Mouse (Mus musculus) forebrain, embryonic 10.5 days (tissue): ENCODE results near the gene Trmt6. TPM values are rescaled to one million over a fixed set of nuclear protein-coding genes. Genes with fewer than 3 reads are reported as not detected.

Experiments used
- DNase-seq: peaks from one replicate; pipeline ENCODE4 v3.0.0-alpha.2; 2017; ENCODE audit warnings: low spot score; ENCODE audit errors: extremely low spot score
- H3K27ac ChIP-seq: fragments of 300-500 bp; sonication (generic); 2 replicates; pipeline ENCODE4 v1.5.1; 2016; ENCODE audit warnings: mild to moderate bottlenecking
- H3K27me3 ChIP-seq: fragments of 300-500 bp; sonication (generic); 2 replicates; pipeline ENCODE4 v1.6.1; 2016; ENCODE audit warnings: mild to moderate bottlenecking; ENCODE audit not compliant: poor library complexity, severe bottlenecking
- H3K36me3 ChIP-seq: fragments of 300-500 bp; sonication (generic); replicated peaks from 2 replicates; pipeline ENCODE4 v1.6.1; 2016; ENCODE audit warnings: mild to moderate bottlenecking, moderate library complexity
- H3K4me1 ChIP-seq: fragments of 300-500 bp; sonication (generic); 2 replicates; pipeline ENCODE4 v1.6.1; 2016
- H3K4me3 ChIP-seq: fragments of 300-500 bp; sonication (generic); 2 replicates; pipeline ENCODE4 v1.5.1; 2016; ENCODE audit warnings: mild to moderate bottlenecking, moderate library complexity
- H3K9me3 ChIP-seq: fragments of 300-500 bp; sonication (generic); 2 replicates; pipeline ENCODE4 v1.6.1; 2016; ENCODE audit warnings: mild to moderate bottlenecking, moderate library complexity
- WGBS: fragments of 180-500 bp; shearing (Covaris S2); methylation state at CpG from one replicate; pipeline ENCODE4 v1.1.7; 2016; 5-methylcytosine and 5-hydroxymethylcytosine counted together
- polyA plus RNA-seq: library from polyadenylated mRNA; unstranded; fragments of >200 nt; fragmentation: Nextera tagmentation; extraction: Ambion mirVana; gene quantifications from 2 replicates; pipeline ENCODE4 v1.2.1, GENCODE M21; 2016

The Trmt6 gene
- polyA plus RNA-seq, result 47.2 and 48.4 TPM in 2 replicates

DNA sequence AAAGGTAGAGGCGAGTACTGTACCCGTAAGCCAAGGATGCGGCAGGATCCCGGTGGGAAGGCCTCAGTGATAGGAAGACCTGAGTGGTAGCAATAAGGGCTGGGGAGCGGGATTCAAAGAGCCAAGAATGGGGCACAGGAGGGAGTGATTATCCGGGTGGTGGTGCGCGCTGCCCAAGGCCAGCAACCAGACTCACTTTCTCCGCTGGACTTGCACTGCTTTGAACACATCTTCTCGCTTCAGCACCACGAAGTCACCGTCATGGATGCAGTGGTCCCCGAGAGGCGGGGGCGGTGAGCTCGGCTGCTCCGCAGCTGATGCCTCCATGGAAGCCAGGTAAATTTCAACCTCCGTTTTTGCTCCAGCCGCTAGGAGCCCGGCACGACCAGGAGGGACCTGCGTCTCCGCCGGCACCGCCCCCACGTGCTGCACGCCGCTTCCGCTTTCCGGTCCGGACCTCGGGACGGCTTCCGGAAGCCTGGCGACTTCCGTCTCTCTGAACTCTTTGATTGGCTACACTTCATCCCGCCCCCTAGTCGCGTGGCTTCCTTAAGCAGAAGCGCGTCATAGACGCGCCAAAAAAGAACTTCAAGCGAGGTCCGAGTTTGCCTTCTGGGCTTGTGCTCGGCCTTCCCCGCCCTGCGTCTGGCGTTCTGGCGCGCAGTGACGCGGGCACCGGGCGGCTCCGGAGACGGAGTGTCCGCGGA is at the start of gene Trmt6, which contains the start of gene Mcm8:
Gene Trmt6 (minus strand): TSS at position 448 of the 707 bp plus-strand sequence.
Gene Mcm8 (plus strand): TSS at position 534 of the 707 bp plus-strand sequence.
- Histone ChIP-seq H3K36me3 (peaks cover 52% of the 10 kb centered on the region), H3K27me3 (no peaks in the 10 kb centered on the region), H3K4me3 (peak within 1 kb of the TSS; percentile 75), H3K27ac (peak within 1 kb of the TSS; percentile 91), H3K9me3 (no peaks in the 10 kb centered on the region), H3K4me1 (peaks cover 21% of the 10 kb centered on the region)
- peak; percentile 96 for DNase-seq
- under 1% methylated on average over 59 of the region's 59 CpGs for WGBS

DNA sequence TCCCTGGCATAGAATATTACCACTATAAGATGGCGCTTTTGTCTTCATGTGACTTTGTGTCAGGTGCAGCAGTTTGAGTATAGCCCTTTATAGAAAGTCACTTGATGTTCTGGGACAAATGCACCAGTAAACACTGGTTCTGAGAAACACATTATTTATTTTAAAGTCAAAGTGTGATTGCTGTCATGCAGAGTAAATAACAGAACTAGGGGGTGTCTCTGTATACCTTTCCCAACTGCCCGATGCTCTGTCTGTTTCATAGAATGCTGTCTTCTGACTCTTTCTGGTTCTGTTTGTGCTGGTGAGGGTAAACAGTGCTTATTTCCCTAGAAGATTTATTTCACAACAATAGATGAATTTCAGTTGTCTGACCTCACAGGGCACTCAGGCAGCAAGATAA is 47.5 kb upstream of the Trmt6 start:
- no peaks in the 10 kb centered on the region for H3K4me1 ChIP-seq
- no peaks in the 10 kb centered on the region for H3K27me3 ChIP-seq
- no peak overlapping the region for H3K27ac ChIP-seq
- peaks cover 36% of the 10 kb centered on the region for H3K36me3 ChIP-seq
- no peak overlapping the region for H3K4me3 ChIP-seq
- 95% methylated on average over 2 of the region's 2 CpGs for WGBS
- DNase-seq, result no peak
- no peaks in the 10 kb centered on the region for H3K9me3 ChIP-seq

DNA sequence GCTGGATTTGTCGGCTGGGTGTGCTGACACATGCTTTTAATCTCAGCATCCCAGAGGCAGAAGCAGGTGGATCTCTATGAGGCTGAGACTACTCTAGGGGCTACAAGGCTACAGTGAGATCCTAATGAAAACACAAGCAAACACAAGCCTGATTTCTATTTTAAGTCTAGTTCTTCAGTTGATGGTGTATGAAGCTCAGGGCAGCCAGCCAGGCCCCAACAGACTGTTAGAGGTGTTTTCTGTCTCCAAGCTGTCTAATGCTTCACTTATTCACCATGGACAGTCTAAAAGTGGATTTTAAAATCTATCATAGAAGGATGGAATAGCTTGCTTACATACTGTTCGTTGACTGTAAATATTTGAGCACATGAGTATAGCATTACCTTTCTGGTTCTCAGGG is 45.6 kb upstream of the Trmt6 start:
- Histone ChIP-seq H3K4me3 (no peak overlapping the region), H3K4me1 (no peaks in the 10 kb centered on the region), H3K36me3 (peaks cover 28% of the 10 kb centered on the region), H3K9me3 (no peaks in the 10 kb centered on the region), H3K27me3 (no peaks in the 10 kb centered on the region), H3K27ac (no peak overlapping the region)
- no peak for DNase-seq
- 92% methylated on average over 2 of the region's 2 CpGs for WGBS

DNA sequence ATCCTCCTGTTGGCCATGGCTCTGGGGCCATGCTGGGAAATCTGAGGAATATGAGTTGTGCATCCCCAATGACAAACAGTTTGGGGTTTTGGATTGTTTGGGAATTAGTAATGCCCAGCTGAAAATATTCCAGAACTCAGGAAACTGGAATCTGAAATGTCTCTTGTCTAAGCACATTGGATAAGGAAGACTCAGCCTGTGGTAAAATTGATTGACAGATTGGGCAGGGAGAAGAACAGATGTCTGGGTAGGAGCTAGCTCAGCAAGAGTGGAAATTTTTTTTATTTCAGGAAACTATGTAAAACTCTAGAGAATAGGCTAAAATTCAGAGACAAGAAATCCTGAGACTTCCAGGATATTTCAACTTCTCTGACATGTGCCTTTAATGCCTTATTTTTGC is 44.6 kb upstream of the Trmt6 start:
- Histone ChIP-seq H3K36me3 (peaks cover 23% of the 10 kb centered on the region), H3K4me3 (no peak overlapping the region), H3K9me3 (no peaks in the 10 kb centered on the region), H3K4me1 (no peaks in the 10 kb centered on the region), H3K27me3 (no peaks in the 10 kb centered on the region), H3K27ac (no peak overlapping the region)
- no peak for DNase-seq

DNA sequence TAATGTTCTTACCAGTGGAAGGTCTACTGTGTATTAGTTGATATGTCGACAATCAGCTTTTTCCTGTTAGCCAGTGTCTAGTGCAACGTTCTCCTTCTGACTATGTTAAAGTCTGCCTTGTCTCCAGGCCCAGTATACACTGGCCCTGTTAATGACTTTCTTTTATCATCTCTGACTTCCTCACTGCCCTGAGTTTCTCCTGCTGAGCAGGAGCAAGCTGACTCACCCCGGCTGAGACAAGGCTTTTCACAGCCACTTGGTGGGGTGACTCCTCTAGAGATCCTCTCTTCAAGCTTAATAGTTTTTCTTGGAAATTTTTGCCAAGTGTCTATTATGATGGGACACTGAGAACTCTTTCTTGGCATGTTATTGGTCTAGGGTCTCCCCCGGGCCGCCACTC is 40.5 kb upstream of the Trmt6 start:
- Histone ChIP-seq H3K27ac (no peak overlapping the region), H3K4me3 (no peak overlapping the region), H3K9me3 (no peaks in the 10 kb centered on the region), H3K36me3 (peaks cover 38% of the 10 kb centered on the region), H3K27me3 (no peaks in the 10 kb centered on the region), H3K4me1 (no peaks in the 10 kb centered on the region)
- no peak for DNase-seq
- WGBS, result 80% methylated on average over 5 of the region's 5 CpGs

DNA sequence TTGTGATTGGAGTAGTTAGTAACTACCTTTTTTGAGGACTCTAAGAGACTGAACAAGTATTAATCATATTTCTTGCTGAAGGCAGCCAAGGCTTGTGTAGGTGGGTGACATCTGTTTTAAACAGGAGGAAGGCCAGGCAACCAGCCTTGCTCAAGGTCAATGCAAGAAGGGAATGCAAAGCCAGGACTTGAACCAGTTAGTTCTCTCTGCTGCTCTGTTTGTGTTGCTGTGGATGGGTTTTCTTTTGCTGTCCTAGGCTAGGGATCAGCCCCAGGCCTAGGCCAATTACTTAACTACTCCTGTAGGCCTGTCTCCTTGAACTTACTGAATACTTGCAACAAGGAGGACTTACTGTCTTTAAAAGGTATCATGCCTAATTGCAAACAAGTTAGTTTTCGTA is 37.2 kb upstream of the Trmt6 start:
- H3K36me3 ChIP-seq, result peaks cover 52% of the 10 kb centered on the region
- WGBS, result 97% methylated on average over 1 of the region's 1 CpGs

DNA sequence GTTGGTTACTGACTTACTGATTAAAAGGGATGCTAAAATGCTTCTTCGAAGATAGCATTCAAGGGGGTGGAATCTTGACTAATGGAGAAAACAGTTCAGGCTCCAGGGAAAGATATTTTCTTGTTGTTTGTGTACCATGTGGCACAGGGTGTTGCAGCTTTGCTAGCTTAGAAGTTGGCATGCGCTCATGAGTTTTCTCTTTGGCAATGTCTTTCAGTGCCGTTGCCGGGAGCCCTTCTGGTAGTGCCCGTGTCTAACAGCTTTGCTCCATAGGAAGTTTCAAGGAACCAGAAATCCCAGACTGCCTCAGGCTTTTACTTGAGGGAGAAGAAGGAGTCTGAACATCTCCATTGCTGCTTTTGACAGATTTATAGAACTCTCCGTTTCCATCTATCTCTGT is 33.3 kb upstream of the Trmt6 start:
- peaks cover 16% of the 10 kb centered on the region for H3K4me1 ChIP-seq
- H3K9me3 ChIP-seq, result no peaks in the 10 kb centered on the region
- WGBS, result 93% methylated on average over 6 of the region's 6 CpGs
- H3K27me3 ChIP-seq, result no peaks in the 10 kb centered on the region
- H3K36me3 ChIP-seq, result peaks cover 44% of the 10 kb centered on the region
- no peak overlapping the region for H3K4me3 ChIP-seq
- DNase-seq, result no peak
- H3K27ac ChIP-seq, result no peak overlapping the region

More for the DNA sequence above, 37.2 kb upstream of the Trmt6 start:
- Histone ChIP-seq H3K27me3 (no peaks in the 10 kb centered on the region), H3K4me3 (no peak overlapping the region), H3K27ac (no peak overlapping the region), H3K9me3 (no peaks in the 10 kb centered on the region), H3K4me1 (peaks cover 4% of the 10 kb centered on the region)
- DNase-seq, result no peak

DNA sequence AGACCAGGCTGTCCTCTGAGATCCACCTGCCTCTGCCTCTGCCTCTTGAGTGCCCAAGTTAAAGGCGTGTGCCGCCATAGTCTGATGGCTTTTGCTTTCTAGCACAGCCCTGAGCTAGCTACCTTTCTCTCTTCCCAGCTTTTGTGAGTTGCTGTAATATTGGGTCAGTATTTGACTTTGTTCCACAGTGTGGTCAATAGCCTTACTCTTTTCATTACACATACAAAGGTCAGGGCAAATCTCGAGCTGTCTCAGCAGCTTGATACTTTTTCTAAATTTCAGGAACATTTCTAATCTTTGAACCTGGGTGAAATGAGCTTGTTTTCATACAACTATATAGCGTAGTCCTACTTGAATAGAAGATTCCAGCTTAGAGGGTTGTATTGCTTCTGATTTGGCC is 32.5 kb upstream of the Trmt6 start:
- no peaks in the 10 kb centered on the region for H3K27me3 ChIP-seq
- DNase-seq, result no peak
- H3K4me1 ChIP-seq, result peaks cover 16% of the 10 kb centered on the region
- peak overlapping the region; percentile 91; the same call in 1 of the 2 replicates for H3K4me3 ChIP-seq
- H3K9me3 ChIP-seq, result no peaks in the 10 kb centered on the region
- WGBS, result 92% methylated on average over 4 of the region's 4 CpGs
- H3K36me3 ChIP-seq, result peaks cover 42% of the 10 kb centered on the region
- no peak overlapping the region for H3K27ac ChIP-seq

DNA sequence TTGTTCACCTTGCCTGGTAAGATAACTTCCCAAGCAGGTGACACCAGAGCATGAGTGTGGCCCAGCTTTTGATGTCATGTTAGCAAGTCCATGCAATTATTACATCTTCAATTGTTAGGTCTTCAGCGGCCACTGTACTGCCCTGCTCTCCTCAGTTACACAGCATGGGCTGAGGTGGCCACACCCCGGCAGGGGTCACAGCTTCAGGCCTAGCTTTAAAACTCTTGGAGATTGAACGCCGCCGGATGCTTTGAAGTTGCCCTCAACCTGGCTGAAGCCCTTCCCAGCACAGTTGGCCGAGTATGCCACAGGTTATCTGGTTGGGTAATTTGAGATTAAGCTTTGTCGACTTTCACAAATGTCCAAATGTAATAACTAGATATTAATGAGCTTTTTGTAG is 31.7 kb upstream of the Trmt6 start:
- Histone ChIP-seq H3K27ac (peak overlapping the region; percentile 51; the same call in 1 of the 2 replicates), H3K36me3 (peaks cover 43% of the 10 kb centered on the region), H3K4me3 (peak overlapping the region; percentile 91), H3K27me3 (no peaks in the 10 kb centered on the region), H3K9me3 (no peaks in the 10 kb centered on the region), H3K4me1 (peaks cover 16% of the 10 kb centered on the region)
- DNase-seq, result no peak
- WGBS, result 49% methylated on average over 7 of the region's 7 CpGs

DNA sequence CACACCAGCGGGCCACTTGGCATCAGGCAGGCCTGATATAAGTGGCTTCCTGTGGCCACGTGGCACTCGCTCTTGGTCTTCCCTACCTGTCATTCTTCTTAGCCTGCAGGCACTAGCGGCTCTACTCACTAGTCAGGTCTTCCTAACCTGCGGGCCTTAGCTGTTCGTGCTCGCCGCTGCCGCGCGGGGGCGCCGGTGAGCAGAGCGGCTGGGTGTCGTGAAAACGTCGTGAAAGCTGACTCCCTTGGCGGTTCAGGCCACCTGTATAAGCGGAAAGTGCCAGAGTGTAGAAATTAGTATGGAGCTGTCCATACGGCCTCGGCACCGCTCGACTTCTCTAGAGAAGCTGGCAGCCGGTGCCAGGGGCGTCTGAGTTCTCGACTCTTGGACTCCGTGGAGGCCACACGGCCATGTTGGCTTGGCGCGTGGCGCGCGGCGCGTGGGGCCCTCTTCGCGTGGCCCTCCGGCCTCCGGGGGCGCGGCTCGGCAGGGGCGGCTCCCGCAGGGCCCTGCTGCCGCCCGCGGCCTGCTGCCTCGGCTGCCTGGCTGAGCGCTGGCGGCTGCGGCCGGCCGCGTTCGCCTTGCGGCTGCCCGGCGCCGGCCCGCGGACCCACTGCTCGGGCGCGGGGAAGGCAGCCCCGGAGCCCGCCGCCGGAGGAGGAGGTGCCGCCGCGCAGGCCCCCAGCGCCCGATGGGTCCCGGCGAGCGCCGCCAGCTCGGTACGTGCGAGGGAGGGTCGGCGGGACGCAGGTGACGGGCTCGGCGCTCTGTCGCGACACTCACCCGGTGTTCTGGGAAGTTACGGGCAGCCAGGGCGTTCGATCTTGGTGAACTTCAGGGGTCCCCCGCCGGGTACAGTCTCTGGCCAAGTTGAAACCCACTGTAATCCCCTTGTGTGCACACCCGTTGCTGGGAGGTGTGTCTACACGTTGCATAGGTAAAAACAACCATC is 30.8 kb upstream of the Trmt6 start, which contains the start of gene Crls1:
Gene Crls1 (plus strand): TSS at position 260 of the 952 bp plus-strand sequence.
- H3K4me3 ChIP-seq, result peak within 1 kb of the TSS; percentile 91
- peak; percentile 99 for DNase-seq
- peaks cover 42% of the 10 kb centered on the region for H3K36me3 ChIP-seq
- H3K4me1 ChIP-seq, result peaks cover 16% of the 10 kb centered on the region
- H3K27ac ChIP-seq, result peak within 1 kb of the TSS; percentile 92
- no peaks in the 10 kb centered on the region for H3K9me3 ChIP-seq
- H3K27me3 ChIP-seq, result no peaks in the 10 kb centered on the region
- WGBS, result under 1% methylated on average over 95 of the region's 96 CpGs

DNA sequence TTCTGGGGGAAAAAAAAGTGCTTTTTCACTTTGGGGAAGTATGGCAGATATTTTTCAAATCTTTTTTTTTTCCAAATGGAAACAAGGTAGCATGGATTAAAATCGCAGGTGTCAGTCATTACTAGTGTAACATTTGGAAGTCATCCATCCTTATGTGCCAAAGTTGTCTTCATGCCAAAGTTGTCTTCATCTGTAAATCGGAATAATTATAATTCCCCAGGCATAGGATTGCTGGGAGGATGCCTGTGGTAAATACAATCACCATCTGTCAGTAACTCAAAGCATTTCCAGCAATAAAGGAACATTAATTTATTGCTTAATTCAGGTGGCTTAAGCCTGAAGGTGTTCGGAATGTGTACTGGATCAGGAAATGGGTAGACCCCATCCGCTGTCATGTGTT is 25.2 kb upstream of the Trmt6 start:
- H3K4me1 ChIP-seq, result no peaks in the 10 kb centered on the region
- 94% methylated on average over 4 of the region's 4 CpGs for WGBS
- H3K27ac ChIP-seq, result no peak overlapping the region
- peaks cover 79% of the 10 kb centered on the region for H3K36me3 ChIP-seq
- H3K27me3 ChIP-seq, result no peaks in the 10 kb centered on the region
- H3K9me3 ChIP-seq, result no peaks in the 10 kb centered on the region
- H3K4me3 ChIP-seq, result no peak overlapping the region
- DNase-seq, result no peak

DNA sequence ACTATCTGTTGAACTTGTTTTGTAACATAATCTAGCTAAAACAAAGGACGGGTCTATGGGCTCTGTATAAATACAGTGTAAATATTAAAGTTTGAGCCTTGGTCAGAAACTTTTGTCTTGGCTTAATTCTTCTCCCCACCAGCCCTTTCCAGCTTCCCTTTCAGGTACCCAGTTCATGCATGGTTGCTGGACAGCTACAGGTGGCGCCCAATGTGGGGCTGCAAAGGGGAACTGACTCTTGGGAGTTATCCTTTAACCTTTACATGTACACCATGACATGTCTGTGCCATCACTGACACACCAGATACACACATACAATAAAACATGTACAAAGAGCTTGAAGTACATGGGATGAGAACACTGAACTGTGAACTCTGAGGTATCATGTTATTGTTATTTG is 12.9 kb downstream of the Trmt6 start:
- Histone ChIP-seq H3K4me3 (no peak overlapping the region), H3K27me3 (no peaks in the 10 kb centered on the region), H3K27ac (no peak overlapping the region), H3K36me3 (peaks cover 56% of the 10 kb centered on the region), H3K4me1 (no peaks in the 10 kb centered on the region), H3K9me3 (no peaks in the 10 kb centered on the region)
- no peak for DNase-seq
- 88% methylated on average over 2 of the region's 2 CpGs for WGBS

DNA sequence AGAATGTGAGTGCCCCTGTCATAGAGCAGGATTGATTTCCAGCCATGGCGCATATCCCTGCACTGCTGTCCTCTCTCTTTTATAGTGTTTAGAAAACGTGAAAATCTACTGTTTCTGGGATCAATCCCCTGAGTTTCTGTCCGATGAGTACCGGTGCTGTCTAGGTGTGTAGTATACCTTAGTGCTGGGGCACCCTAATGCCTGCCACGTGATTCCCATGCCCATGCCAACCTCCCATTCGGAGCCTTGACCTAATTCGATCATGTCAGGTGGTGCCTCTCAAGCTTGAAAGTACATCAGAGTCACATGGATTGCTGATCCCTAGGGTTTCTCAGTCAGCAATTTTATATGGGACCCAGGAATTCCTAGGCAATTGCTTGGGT is 21.7 kb downstream of the Trmt6 start:
- Histone ChIP-seq H3K27me3 (no peaks in the 10 kb centered on the region), H3K4me3 (no peak overlapping the region), H3K4me1 (no peaks in the 10 kb centered on the region), H3K27ac (no peak overlapping the region), H3K36me3 (no peaks in the 10 kb centered on the region), H3K9me3 (no peaks in the 10 kb centered on the region)
- DNase-seq, result no peak
- WGBS, result 94% methylated on average over 7 of the region's 7 CpGs
